Mouse (Mus musculus) heart, embryonic 14.5 days (tissue): ENCODE results near the gene Herc1. TPM values are rescaled to one million over a fixed set of nuclear protein-coding genes. Genes with fewer than 3 reads are reported as not detected.

Experiments used
- ATAC-seq: fragments of 200-750 bp; cut with Nextera tagmentation; 2 replicates; pipeline ENCODE4 v1.8.0; 2017; ENCODE audit warnings: low read depth, moderate TSS enrichment; ENCODE audit not compliant: insufficient number of reproducible peaks, insufficient read depth, low FRiP score
- H3K27ac ChIP-seq, 2 experiments: fragments of 200-500 bp in 1 of 2; fragments of 300-500 bp in 1 of 2; sonication (generic) in 1 of 2; replicated peaks in 1 of 2; 2 replicates each; pipeline ENCODE4 v1.5.1; 2012 to 2014; ENCODE audit warnings: low read depth in 2 of 2, low read length in 2 of 2, control low read depth in 1 of 2, mild to moderate bottlenecking in 1 of 2, mixed read lengths in 1 of 2; ENCODE audit not compliant: control insufficient read depth in 1 of 2, insufficient read depth in 1 of 2
- H3K27me3 ChIP-seq: fragments of 300-500 bp; sonication (generic); 2 replicates; pipeline ENCODE4 v1.6.1; 2014; ENCODE audit warnings: mild to moderate bottlenecking, low read length, control low read depth; ENCODE audit not compliant: control insufficient read depth, insufficient read depth
- H3K36me3 ChIP-seq: fragments of 300-500 bp; sonication (generic); 2 replicates; pipeline ENCODE4 v1.6.1; 2014; ENCODE audit warnings: mild to moderate bottlenecking, control low read depth, low read length, mixed read lengths; ENCODE audit not compliant: control insufficient read depth, insufficient read depth
- H3K4me1 ChIP-seq, 2 experiments: fragments of 200-500 bp in 1 of 2; fragments of 300-500 bp in 1 of 2; sonication (generic) in 1 of 2; 2 replicates each; pipeline ENCODE4 v1.6.1; 2012 to 2014; ENCODE audit warnings: low read length in 2 of 2, control low read depth in 1 of 2, mixed read lengths in 1 of 2; ENCODE audit not compliant: control insufficient read depth in 2 of 2, insufficient read depth in 2 of 2
- H3K4me2 ChIP-seq: fragments of 300-500 bp; sonication (generic); 2 replicates; pipeline ENCODE4 v1.6.1; 2014; ENCODE audit warnings: mild to moderate bottlenecking, low read length
- H3K4me3 ChIP-seq, 2 experiments: fragments of 200-500 bp in 1 of 2; fragments of 300-500 bp in 1 of 2; sonication (generic) in 1 of 2; 2 replicates each; pipeline ENCODE4 v1.5.1; 2012 to 2014; ENCODE audit warnings: low read length in 2 of 2, mild to moderate bottlenecking in 2 of 2, control low read depth in 1 of 2, low read depth in 1 of 2, moderate library complexity in 1 of 2; ENCODE audit not compliant: control insufficient read depth in 1 of 2, insufficient read depth in 1 of 2
- H3K9ac ChIP-seq: fragments of 300-500 bp; sonication (generic); 2 replicates; pipeline ENCODE4 v1.6.1; 2014; ENCODE audit warnings: mild to moderate bottlenecking, low read length
- H3K9me3 ChIP-seq: fragments of 300-500 bp; sonication (generic); 2 replicates; pipeline ENCODE4 v1.6.1; 2016; ENCODE audit warnings: low read length, control low read depth; ENCODE audit not compliant: control insufficient read depth
- WGBS: fragments of 180-500 bp; shearing (Covaris S2); extraction: QIAGEN DNeasy Blood & Tissue Kit; methylation state at CpG from one replicate; pipeline ENCODE4 v1.1.7; 2014; 5-methylcytosine and 5-hydroxymethylcytosine counted together
- polyA plus RNA-seq: library from polyadenylated mRNA; unstranded; fragments of >200 nt; fragmentation: Nextera tagmentation; extraction: Ambion mirVana; gene quantifications from 2 replicates; pipeline ENCODE4 v1.2.1, GENCODE M21; 2014

The Herc1 gene
- polyA plus RNA-seq, 1 experiment from 2014 or later = 23.1 TPM

GRCm38 (mm10) chr9:66350788-66351430 lies 659 bp downstream of the Herc1 start:
- Histone ChIP-seq H3K27ac (peak overlapping the region; percentile 91 to 96), H3K9ac (peak overlapping the region; percentile 96), H3K4me1 (peaks cover 3 to 29% of the 10 kb centered on the region in 2 experiments; a peak in 3 of 4 replicates), H3K4me3 (peak overlapping the region; percentile 86 to 93), H3K36me3 (no peaks in the 10 kb centered on the region), H3K4me2 (peak overlapping the region; percentile 79), H3K9me3 (no peaks in the 10 kb centered on the region), H3K27me3 (no peaks in the 10 kb centered on the region)
- ATAC-seq = peak; percentile 49; the same call in 1 of the 2 replicates
- under 1% methylated on average over 32 of the region's 32 CpGs for WGBS

DNA sequence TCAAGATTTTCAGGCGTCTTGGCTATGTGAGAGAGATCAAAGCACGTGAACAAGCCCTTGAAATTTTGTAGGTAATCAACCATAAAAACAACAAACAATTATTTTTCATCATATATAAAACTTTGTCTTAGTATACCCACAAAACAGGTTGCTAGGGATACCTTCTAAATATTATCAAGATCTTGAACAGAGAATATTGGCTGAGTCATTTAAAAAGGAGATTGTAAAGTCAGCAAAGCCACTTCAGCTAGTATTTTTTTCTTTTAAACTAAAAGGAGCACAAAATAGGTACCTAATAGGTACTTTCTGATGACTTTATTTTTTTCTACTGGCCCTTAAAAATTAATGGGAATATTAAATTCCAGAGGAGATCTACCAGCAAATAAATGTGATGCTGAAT lies 2.5 kb downstream of the Herc1 start:
- Histone ChIP-seq H3K27me3 (no peaks in the 10 kb centered on the region), H3K4me3 (no peak overlapping the region), H3K9me3 (no peaks in the 10 kb centered on the region), H3K4me2 (no peak overlapping the region), H3K4me1 (peaks cover 3 to 29% of the 10 kb centered on the region in 2 experiments; a peak in 3 of 4 replicates), H3K9ac (no peak overlapping the region), H3K27ac (no peak overlapping the region), H3K36me3 (no peaks in the 10 kb centered on the region)
- 85% methylated on average over 2 of the region's 2 CpGs for WGBS
- ATAC-seq = no peak

- ATAC-seq = no peak
- Histone ChIP-seq H3K4me2 (no peak overlapping the region), H3K4me1 (peaks cover 0 to 15% of the 10 kb centered on the region in 2 experiments; a peak in 2 of 4 replicates), H3K27me3 (no peaks in the 10 kb centered on the region), H3K9me3 (no peaks in the 10 kb centered on the region), H3K36me3 (no peaks in the 10 kb centered on the region), H3K4me3 (no peak overlapping the region), H3K27ac (no peak overlapping the region), H3K9ac (no peak overlapping the region)
- 54% methylated on average over 4 of the region's 4 CpGs for WGBS
Measured at GRCm38 (mm10) chr9:66359135-66359534, 8.9 kb downstream of the Herc1 start.

- Histone ChIP-seq H3K9me3 (no peaks in the 10 kb centered on the region), H3K9ac (no peak overlapping the region; the same call in 1 of the 2 replicates), H3K27me3 (no peaks in the 10 kb centered on the region), H3K27ac (no peak overlapping the region), H3K4me3 (no peak overlapping the region), H3K4me2 (no peak overlapping the region), H3K4me1 (peaks cover 0 to 11% of the 10 kb centered on the region in 2 experiments; a peak in 2 of 4 replicates), H3K36me3 (no peaks in the 10 kb centered on the region)
- 66% methylated on average over 14 of the region's 14 CpGs for WGBS
- no peak for ATAC-seq
Measured at GRCm38 (mm10) chr9:66360143-66360690, 10.0 kb downstream of the Herc1 start.

DNA sequence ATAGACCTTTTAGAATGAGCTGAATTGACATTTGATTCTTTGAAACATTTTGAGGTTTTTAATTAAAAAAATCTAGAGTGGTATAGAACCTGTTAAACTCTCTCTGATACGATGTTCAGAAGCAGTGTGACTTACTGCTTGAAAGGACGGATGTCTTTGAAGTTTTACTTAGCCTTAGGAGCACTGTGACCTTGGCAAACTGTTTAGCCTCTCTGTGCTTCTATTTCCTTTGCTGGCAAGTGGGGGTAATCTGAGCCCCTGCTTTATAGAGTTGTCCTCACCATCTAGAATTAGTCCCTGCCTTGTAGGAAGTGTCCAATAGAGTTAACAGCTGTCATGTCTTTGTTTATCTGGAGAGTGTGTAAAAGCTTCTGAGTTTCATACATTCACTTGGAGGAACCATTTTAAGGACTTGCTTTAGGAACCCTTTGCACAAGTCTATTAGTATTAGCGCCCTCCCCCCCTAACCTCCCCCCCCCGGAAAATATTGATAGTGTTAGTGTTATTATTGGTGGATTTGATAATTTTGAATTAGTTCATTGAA lies 18.7 kb downstream of the Herc1 start:
- WGBS = 49% methylated on average over 4 of the region's 4 CpGs
- H3K9ac ChIP-seq = no peak overlapping the region
- no peaks in the 10 kb centered on the region for H3K27me3 ChIP-seq
- H3K36me3 ChIP-seq = peaks cover 20% of the 10 kb centered on the region
- H3K4me1 ChIP-seq = peaks cover 5 to 14% of the 10 kb centered on the region in 2 experiments; a peak in 3 of 4 replicates
- H3K4me3 ChIP-seq = no peak overlapping the region
- no peak overlapping the region for H3K27ac ChIP-seq
- no peak for ATAC-seq
- no peak overlapping the region for H3K4me2 ChIP-seq
- no peaks in the 10 kb centered on the region for H3K9me3 ChIP-seq

DNA sequence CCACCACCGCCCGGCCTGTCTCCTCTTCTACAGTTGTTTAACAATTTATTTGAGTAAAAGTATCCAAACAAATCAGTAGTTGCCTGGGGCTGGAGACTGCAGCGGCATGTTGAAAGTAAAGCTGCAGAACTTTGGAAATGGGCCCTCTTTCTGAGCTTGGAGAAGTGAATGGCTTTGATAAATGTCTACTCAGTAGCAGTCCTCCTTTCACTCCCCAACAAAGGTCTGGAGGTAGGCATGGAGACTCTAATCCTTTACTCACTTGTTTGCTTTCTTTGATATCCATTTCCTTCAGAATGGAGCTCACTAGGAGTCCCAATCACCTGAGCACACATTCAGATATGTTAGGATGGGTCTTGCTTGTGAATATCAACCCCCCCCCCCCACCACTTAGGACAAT lies 20.1 kb downstream of the Herc1 start:
- Histone ChIP-seq H3K4me2 (no peak overlapping the region), H3K9me3 (no peaks in the 10 kb centered on the region), H3K27ac (no peak overlapping the region), H3K9ac (no peak overlapping the region), H3K27me3 (no peaks in the 10 kb centered on the region), H3K4me3 (no peak overlapping the region), H3K36me3 (peaks cover 20% of the 10 kb centered on the region), H3K4me1 (peaks cover 5 to 14% of the 10 kb centered on the region in 2 experiments; a peak in 3 of 4 replicates)
- WGBS = 99% methylated on average over 3 of the region's 3 CpGs
- ATAC-seq = no peak

DNA sequence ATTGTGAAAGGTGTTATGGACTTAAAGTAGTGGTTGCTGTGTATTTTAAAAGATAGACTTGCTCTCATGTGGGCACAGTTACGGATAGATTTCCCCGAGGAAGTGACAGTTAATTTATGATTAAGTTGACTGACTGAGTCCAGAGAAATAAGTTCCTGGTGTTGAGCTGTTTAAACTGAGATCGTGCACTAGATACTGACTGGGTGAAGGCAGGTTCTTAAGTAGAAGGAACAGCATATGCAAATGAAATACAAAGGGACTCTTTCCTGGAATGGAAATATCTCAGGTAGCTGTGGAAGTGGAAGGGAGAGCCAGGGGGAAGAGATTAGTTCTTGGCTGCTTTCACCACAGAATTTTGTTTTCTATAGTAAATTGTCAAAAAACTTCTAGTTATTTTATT lies 20.6 kb downstream of the Herc1 start:
- H3K9ac ChIP-seq = no peak overlapping the region
- H3K9me3 ChIP-seq = no peaks in the 10 kb centered on the region
- H3K27ac ChIP-seq = no peak overlapping the region
- no peaks in the 10 kb centered on the region for H3K27me3 ChIP-seq
- no peak overlapping the region for H3K4me3 ChIP-seq
- WGBS = 82% methylated on average over 3 of the region's 3 CpGs
- no peak overlapping the region for H3K4me2 ChIP-seq
- H3K4me1 ChIP-seq = peaks cover 5 to 14% of the 10 kb centered on the region in 2 experiments; a peak in 3 of 4 replicates
- no peak for ATAC-seq
- H3K36me3 ChIP-seq = peaks cover 20% of the 10 kb centered on the region
